Mouse (Mus musculus) myocyte (in vitro differentiated cells): ENCODE measurements around the gene Sqor.

Experiments used
- E2F4 ChIP-seq: IDR thresholded peaks from one replicate; pipeline ENCODE4 v1.6.1; 2011; ENCODE audit warnings: mild to moderate bottlenecking, control low read depth, moderate library complexity; ENCODE audit not compliant: insufficient read depth
- MYOD1 ChIP-seq, 3 experiments: IDR thresholded peaks; one replicate each; pipeline ENCODE4 v1.6.1; 2011; ENCODE audit warnings: control low read depth in 2 of 3, low read depth in 2 of 3, mild to moderate bottlenecking in 2 of 3, moderate library complexity in 1 of 3; ENCODE audit not compliant: insufficient read length in 2 of 3, control insufficient read depth in 1 of 3
- REST ChIP-seq: IDR thresholded peaks from one replicate; pipeline ENCODE4 v1.6.1; 2011; ENCODE audit warnings: mild to moderate bottlenecking, control low read depth, moderate library complexity; ENCODE audit not compliant: insufficient read depth, insufficient read length
- TCF12 ChIP-seq: IDR thresholded peaks from one replicate; pipeline ENCODE4 v1.6.1; 2011; ENCODE audit warnings: mild to moderate bottlenecking, control low read depth; ENCODE audit not compliant: poor library complexity, insufficient read depth, severe bottlenecking
- USF1 ChIP-seq: IDR thresholded peaks from one replicate; pipeline ENCODE4 v1.6.1; 2011; ENCODE audit warnings: low read depth, mild to moderate bottlenecking, control low read depth, moderate library complexity

DNA sequence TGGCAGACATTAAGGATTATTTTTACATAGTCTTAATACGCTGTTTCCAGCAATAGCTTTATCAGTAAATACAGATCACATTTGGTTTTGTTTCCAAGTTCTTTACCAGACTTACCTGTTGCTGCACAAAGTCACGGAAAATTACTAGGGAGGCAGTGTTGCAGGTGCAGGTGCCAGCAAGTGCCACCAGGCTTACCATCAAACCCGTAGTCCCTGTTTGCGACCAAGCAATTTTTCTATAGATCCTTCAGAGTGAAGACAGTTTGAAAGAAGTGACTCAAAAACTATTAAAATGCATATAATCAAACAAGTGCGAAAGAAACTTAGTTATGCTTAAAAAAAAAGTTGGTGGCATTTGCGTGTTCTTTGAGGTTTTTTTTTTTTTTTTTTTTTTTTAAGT lies 511 bp upstream of the Sqor start:
- TF ChIP-seq MYOD1 (IDR thresholded peaks at IDR 0.05; ENCODE audit: control insufficient read depth in 1 of 3, insufficient read length in 2 of 3, low read depth in 2 of 3) (no peak), REST (no peak), TCF12 (no peak), USF1 (no peak), E2F4 (no peak)
